Mouse (Mus musculus) kidney, embryonic 14.5 days (tissue): ENCODE results near the gene Dnaaf5. TPM values are rescaled to one million over a fixed set of nuclear protein-coding genes. Genes with fewer than 3 reads are reported as not detected.

Source experiments
- ATAC-seq: fragments of 200-750 bp; cut with Nextera tagmentation; 2 replicates; pipeline ENCODE4 v1.8.0; 2017; ENCODE audit warnings: moderate number of reproducible peaks, mild to moderate bottlenecking, moderate TSS enrichment, moderate library complexity; ENCODE audit not compliant: low FRiP score, low TSS enrichment
- H3K27ac ChIP-seq: fragments of 300-500 bp; sonication (generic); 2 replicates; pipeline ENCODE4 v1.5.1; 2014; ENCODE audit warnings: low read depth, mild to moderate bottlenecking, low read length, moderate library complexity, mixed read lengths
- H3K27me3 ChIP-seq: fragments of 300-500 bp; sonication (generic); 2 replicates; pipeline ENCODE4 v1.6.1; 2014; ENCODE audit warnings: mild to moderate bottlenecking, low read length; ENCODE audit not compliant: control insufficient read depth, insufficient read depth
- H3K36me3 ChIP-seq: fragments of 300-500 bp; sonication (generic); 2 replicates; pipeline ENCODE4 v1.6.1; 2014; ENCODE audit warnings: low read length, mixed read lengths; ENCODE audit not compliant: control insufficient read depth, insufficient read depth
- H3K4me1 ChIP-seq: fragments of 300-500 bp; sonication (generic); 2 replicates; pipeline ENCODE4 v1.6.1; 2014; ENCODE audit warnings: low read length, mixed read lengths; ENCODE audit not compliant: control insufficient read depth, insufficient read depth
- H3K4me2 ChIP-seq: fragments of 300-500 bp; sonication (generic); replicated peaks from 2 replicates; pipeline ENCODE4 v1.6.1; 2014; ENCODE audit warnings: low read depth, mild to moderate bottlenecking, low read length
- H3K4me3 ChIP-seq: fragments of 300-500 bp; sonication (generic); 2 replicates; pipeline ENCODE4 v1.5.1; 2014; ENCODE audit warnings: mild to moderate bottlenecking, low read length
- H3K9ac ChIP-seq: fragments of 300-500 bp; sonication (generic); 2 replicates; pipeline ENCODE4 v1.6.1; 2014; ENCODE audit warnings: low read depth, mild to moderate bottlenecking, low read length, moderate library complexity
- H3K9me3 ChIP-seq: fragments of 300-500 bp; sonication (generic); 2 replicates; pipeline ENCODE4 v1.6.1; 2016; ENCODE audit warnings: low read length; ENCODE audit not compliant: control insufficient read depth
- WGBS: fragments of 180-500 bp; shearing (Covaris S2); extraction: QIAGEN DNeasy Blood & Tissue Kit; methylation state at CpG from one replicate; pipeline ENCODE4 v1.1.7; 2014; 5-methylcytosine and 5-hydroxymethylcytosine counted together
- polyA plus RNA-seq: library from polyadenylated mRNA; unstranded; fragments of >200 nt; fragmentation: Nextera tagmentation; extraction: Ambion mirVana; gene quantifications from 2 replicates; pipeline ENCODE4 v1.2.1, GENCODE M21; 2014

The Dnaaf5 gene
- polyA plus RNA-seq, 1 experiment from 2014 or later, result 11.5 TPM

DNA sequence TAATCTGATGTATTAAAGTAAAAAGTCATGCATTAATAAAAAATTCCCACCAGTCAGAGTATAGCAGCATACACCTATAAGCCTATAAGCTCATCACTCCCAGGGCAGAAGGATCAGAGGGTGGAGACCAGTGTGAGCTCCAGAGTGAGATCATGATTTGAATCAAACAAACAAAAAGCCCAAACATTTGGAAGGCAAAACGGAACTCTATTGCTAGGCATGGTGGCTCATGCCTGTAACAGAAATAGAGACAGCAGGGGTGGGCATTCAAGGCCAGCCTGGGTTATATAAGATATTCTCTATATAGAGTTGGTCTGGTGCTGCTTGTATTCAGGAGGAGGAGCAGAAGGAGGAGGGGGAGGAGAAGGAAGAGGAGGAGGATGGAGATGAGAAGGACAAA, 13.7 kb upstream of the Dnaaf5 start:
- no peak for ATAC-seq
- Histone ChIP-seq H3K4me3 (no peak overlapping the region), H3K4me2 (no peak overlapping the region), H3K9ac (no peak overlapping the region), H3K27ac (no peak overlapping the region), H3K36me3 (no peaks in the 10 kb centered on the region), H3K27me3 (no peaks in the 10 kb centered on the region), H3K4me1 (peaks cover 4% of the 10 kb centered on the region; the same call in 1 of the 2 replicates), H3K9me3 (no peaks in the 10 kb centered on the region)
- WGBS, result 71% methylated on average over 1 of the region's 1 CpGs

- Histone ChIP-seq H3K4me2 (no peak overlapping the region), H3K27ac (no peak overlapping the region), H3K4me3 (no peak overlapping the region), H3K36me3 (no peaks in the 10 kb centered on the region), H3K9me3 (no peaks in the 10 kb centered on the region), H3K27me3 (no peaks in the 10 kb centered on the region), H3K4me1 (peaks cover 4% of the 10 kb centered on the region; the same call in 1 of the 2 replicates), H3K9ac (no peak overlapping the region)
- ATAC-seq, result no peak
- 92% methylated on average over 6 of the region's 6 CpGs for WGBS
These were observed 12.8 kb upstream of the Dnaaf5 start for GRCm38 (mm10) chr5:139137176-139137575.

DNA sequence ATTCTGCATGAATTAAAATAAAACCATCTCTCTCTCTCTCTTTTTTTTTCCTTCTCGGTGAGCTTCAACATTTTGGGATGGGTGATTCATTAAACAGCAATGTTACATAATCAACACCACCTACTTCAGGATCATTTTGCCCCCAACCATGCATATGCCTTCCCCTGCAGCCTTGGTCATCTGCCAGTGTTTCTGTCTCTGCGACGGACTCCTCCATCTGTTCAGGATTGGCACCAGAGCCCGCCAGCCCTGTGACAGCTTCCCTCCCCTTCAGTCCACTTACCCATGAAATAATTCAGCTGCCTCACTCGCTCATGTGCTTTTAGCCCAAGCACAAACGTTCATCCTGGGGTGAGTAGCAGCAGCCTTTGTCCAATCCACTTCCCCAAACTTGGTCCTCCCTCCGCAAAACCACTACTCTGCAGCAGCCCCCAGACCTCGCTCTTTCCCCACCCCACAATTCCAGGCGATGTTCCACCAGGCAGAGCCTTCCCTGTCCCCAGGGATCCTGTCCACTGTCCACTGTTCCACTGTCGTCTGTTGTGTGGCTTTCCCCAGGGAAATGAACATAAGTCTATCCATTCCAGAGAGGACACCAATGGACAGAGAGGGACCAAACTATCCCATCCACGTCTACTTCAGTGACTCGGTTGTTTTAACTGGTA, 11.6 kb upstream of the Dnaaf5 start:
- ATAC-seq, result no peak; the same call in 1 of the 2 replicates
- WGBS, result 62% methylated on average over 12 of the region's 12 CpGs

GRCm38 (mm10) chr5:139138926-139139472, 11.0 kb upstream of the Dnaaf5 start:
- ATAC-seq, result no peak
- H3K27me3 ChIP-seq, result no peaks in the 10 kb centered on the region
- no peaks in the 10 kb centered on the region for H3K36me3 ChIP-seq
- no peak overlapping the region; the same call in 1 of the 2 replicates for H3K27ac ChIP-seq
- peaks cover 4% of the 10 kb centered on the region; the same call in 1 of the 2 replicates for H3K4me1 ChIP-seq
- no peak overlapping the region for H3K9ac ChIP-seq
- no peak overlapping the region for H3K4me2 ChIP-seq
- no peaks in the 10 kb centered on the region for H3K9me3 ChIP-seq
- 81% methylated on average over 8 of the region's 8 CpGs for WGBS
- no peak overlapping the region for H3K4me3 ChIP-seq

More for the DNA sequence above, 11.6 kb upstream of the Dnaaf5 start:
- Histone ChIP-seq H3K27me3 (no peaks in the 10 kb centered on the region), H3K4me3 (no peak overlapping the region), H3K4me1 (peaks cover 4% of the 10 kb centered on the region; the same call in 1 of the 2 replicates), H3K9me3 (no peaks in the 10 kb centered on the region), H3K9ac (no peak overlapping the region), H3K4me2 (no peak overlapping the region), H3K27ac (no peak overlapping the region; the same call in 1 of the 2 replicates), H3K36me3 (no peaks in the 10 kb centered on the region)

DNA sequence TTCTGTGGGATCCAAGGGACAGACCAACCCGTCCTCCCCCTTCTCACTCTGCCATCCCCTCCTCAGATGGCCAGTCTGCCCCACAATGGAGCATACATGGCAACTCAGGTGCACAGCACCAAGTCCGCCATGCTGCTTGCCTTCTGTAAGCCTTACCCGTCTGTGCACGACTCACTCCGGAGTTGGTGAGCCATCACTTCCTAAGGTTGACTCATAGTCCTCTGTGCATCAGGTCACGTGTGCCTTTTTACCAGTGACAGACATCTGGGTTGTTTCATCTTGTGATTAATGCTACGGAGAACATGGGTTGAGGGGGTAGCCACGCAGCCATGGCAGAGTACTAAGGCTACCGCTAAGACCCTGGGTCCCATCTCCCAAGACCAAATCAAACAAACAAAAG, 9.4 kb upstream of the Dnaaf5 start:
- H3K4me2 ChIP-seq, result no peak overlapping the region
- ATAC-seq, result no peak; the same call in 1 of the 2 replicates
- 58% methylated on average over 9 of the region's 9 CpGs for WGBS

GRCm38 (mm10) chr5:139141326-139141725, 8.7 kb upstream of the Dnaaf5 start:
- WGBS, result 67% methylated on average over 5 of the region's 5 CpGs
- no peaks in the 10 kb centered on the region for H3K36me3 ChIP-seq
- ATAC-seq, result no peak

More for the DNA sequence above, 9.4 kb upstream of the Dnaaf5 start:
- Histone ChIP-seq H3K27ac (no peak overlapping the region), H3K9me3 (0 out of 2 replicates have a peak, but pooled peaks cover 2% of the 10 kb centered on the region), H3K4me1 (peaks cover 4% of the 10 kb centered on the region; the same call in 1 of the 2 replicates), H3K36me3 (no peaks in the 10 kb centered on the region), H3K9ac (no peak overlapping the region), H3K27me3 (no peaks in the 10 kb centered on the region), H3K4me3 (no peak overlapping the region)

DNA sequence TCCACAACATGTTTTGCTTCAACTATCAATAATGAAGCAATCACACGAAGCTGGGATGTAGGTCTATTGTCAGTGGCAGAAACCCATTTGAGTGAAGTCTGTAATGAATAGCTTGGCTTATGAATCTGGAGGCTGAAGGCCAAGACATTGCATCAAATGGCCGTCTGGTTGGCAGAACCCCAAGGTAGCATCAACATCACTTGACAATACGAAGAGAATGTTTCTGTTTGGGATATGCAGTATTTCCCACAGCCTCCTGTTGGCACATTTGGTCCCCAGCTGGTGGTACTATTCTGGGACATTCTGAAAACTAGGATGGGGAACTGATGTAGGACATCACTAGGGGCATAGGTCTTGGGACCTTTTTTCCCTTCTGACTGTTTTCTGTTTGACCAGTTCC, 6.1 kb upstream of the Dnaaf5 start:
- 90% methylated on average over 3 of the region's 3 CpGs for WGBS
- H3K9ac ChIP-seq, result no peak overlapping the region
- H3K4me1 ChIP-seq, result peaks cover 5% of the 10 kb centered on the region
- H3K27ac ChIP-seq, result no peak overlapping the region
- ATAC-seq, result no peak
- H3K36me3 ChIP-seq, result no peaks in the 10 kb centered on the region
- H3K9me3 ChIP-seq, result 0 out of 2 replicates have a peak, but pooled peaks cover 2% of the 10 kb centered on the region
- H3K4me2 ChIP-seq, result no peak overlapping the region
- H3K4me3 ChIP-seq, result no peak overlapping the region
- H3K27me3 ChIP-seq, result no peaks in the 10 kb centered on the region

More at GRCm38 (mm10) chr5:139141326-139141725, 8.7 kb upstream of the Dnaaf5 start:
- Histone ChIP-seq H3K27ac (no peak overlapping the region), H3K27me3 (no peaks in the 10 kb centered on the region), H3K9me3 (0 out of 2 replicates have a peak, but pooled peaks cover 2% of the 10 kb centered on the region), H3K4me1 (peaks cover 4% of the 10 kb centered on the region; the same call in 1 of the 2 replicates), H3K4me2 (no peak overlapping the region), H3K4me3 (no peak overlapping the region), H3K9ac (no peak overlapping the region)

DNA sequence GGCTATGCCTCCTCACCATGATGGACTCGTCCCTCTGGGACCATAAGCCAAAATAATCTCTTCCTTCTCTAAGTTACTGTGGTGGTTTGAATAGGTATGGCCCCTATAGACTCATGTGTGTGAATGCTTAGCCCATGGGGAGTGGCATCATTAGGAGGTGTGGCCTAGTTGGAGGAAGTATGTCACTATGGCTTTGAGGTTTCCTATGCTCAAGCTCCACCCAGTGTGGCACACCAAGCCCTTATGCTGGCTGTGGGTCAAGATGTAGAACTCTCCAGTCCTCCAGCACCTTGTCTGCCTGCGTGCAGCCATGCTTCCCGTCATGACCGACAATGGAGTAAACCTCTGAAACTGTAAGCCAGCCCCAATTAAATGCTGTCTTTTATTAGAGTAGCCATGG, 4.3 kb upstream of the Dnaaf5 start:
- H3K9me3 ChIP-seq, result 0 out of 2 replicates have a peak, but pooled peaks cover 2% of the 10 kb centered on the region
- no peaks in the 10 kb centered on the region for H3K27me3 ChIP-seq
- peaks cover 9% of the 10 kb centered on the region for H3K4me1 ChIP-seq
- H3K4me3 ChIP-seq, result no peak overlapping the region
- no peak for ATAC-seq
- H3K9ac ChIP-seq, result no peak overlapping the region
- no peak overlapping the region for H3K4me2 ChIP-seq
- 91% methylated on average over 4 of the region's 4 CpGs for WGBS
- H3K27ac ChIP-seq, result no peak overlapping the region
- H3K36me3 ChIP-seq, result no peaks in the 10 kb centered on the region

DNA sequence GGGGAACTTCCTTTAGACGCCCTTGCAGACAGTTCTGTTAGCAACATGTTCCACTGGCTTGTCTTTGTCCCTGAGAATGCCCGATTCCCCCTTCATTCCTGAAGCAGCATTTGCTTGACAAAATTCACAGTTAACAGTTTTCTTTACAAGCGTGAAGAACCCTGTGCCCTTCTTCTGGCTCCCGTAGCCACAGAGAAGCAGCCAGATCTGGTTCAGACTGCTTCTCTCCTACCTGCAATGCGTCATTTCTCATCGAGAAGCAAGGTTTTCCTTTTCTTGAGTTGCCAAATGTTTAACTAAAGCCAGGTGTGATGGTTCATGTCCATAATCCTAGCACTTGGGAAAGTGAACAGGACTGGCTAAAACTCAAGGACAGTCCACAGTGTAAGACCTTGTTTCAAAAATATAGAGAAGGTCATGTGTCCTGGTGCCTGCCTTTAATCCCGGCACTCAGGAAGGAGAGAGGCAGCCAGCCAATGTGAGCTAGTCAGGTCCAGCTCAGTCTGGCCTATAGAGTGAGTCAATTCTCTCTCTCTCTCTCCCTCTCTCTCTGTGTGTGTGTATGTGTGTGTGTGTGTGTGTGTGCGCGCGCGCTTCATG, 3.4 kb upstream of the Dnaaf5 start:
- no peak overlapping the region for H3K27ac ChIP-seq
- H3K4me2 ChIP-seq, result no peak overlapping the region
- no peak for ATAC-seq
- no peaks in the 10 kb centered on the region for H3K27me3 ChIP-seq
- 89% methylated on average over 11 of the region's 11 CpGs for WGBS
- H3K36me3 ChIP-seq, result no peaks in the 10 kb centered on the region
- H3K4me3 ChIP-seq, result no peak overlapping the region
- peaks cover 12% of the 10 kb centered on the region for H3K4me1 ChIP-seq
- H3K9me3 ChIP-seq, result 0 out of 2 replicates have a peak, but pooled peaks cover 2% of the 10 kb centered on the region
- H3K9ac ChIP-seq, result no peak overlapping the region
